Mouse (Mus musculus) embryo, embryonic 10 days (tissue): ENCODE measurements around the gene Grin3a.

Experiments used
- DNase-seq: peaks from one replicate; pipeline ENCODE4 v3.0.0-alpha.2; 2015; ENCODE audit warnings: low spot score

The Grin3a gene

DNA sequence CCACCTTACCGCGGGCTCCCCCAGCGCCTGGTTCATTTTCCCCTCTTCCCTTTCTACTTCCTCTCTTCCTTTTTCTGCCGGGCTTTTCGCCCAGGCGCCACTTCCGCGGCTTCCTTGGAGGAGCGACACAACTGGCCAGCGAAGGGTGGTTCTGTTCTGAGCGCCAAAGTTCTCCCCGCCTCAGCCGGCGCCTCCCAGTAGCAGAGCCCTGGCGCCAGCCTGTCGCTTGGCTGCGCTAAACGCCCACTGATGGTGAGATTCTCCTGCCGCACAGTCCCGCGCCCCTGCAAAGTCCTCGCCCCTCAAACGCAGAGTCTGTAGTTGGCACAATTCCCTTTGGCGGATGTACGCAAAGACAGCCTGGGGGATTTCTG is at the start of gene Grin3a:
TSS of gene Grin3a (minus strand) at position 133 of the 374 bp plus-strand sequence.
- peak; percentile 82 for DNase-seq

DNA sequence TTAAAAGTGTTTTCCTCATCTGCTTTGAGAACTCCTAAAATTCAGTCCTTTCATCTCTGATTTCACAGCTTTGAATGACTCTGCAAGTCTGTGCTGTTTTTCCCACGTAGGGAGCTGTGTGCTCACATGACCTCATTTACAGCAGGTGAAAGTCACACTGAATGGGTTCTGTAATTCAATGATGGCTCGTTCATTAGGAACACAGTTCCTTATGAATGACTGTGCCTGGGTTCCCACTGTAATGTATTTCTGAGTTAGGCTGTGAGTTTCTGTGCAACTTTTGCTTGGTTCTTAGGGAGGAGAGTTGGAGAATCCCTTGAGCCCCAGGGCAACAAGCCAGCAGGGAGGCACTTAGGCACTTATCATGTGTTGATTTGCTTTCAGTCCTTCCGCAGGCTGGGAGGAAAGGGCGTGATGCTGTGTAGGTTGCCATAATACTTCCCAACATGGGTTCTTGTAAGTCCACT is 46.3 kb upstream of the Grin3a start:
- DNase-seq, result peak; percentile 4

DNA sequence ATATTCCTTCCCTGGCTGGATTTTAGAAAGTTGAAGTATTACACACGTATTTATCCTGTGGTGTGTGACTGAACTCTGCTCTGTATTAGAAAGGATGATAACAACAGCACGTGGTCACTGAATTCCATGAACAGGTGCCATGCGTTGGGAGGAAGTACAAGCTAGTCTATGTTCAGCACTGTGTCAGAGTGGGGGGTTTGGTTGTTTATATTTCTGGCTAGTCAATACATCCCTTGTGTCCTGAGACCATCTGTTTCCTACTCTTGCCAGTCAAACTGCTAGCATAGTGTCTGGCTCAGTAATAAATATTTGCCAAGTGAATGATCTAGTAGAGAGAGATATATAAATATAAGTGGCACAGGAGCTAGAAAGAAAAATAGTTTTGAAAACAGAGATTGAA is 31.5 kb upstream of the Grin3a start:
- DNase-seq, result peak; percentile 6

DNA sequence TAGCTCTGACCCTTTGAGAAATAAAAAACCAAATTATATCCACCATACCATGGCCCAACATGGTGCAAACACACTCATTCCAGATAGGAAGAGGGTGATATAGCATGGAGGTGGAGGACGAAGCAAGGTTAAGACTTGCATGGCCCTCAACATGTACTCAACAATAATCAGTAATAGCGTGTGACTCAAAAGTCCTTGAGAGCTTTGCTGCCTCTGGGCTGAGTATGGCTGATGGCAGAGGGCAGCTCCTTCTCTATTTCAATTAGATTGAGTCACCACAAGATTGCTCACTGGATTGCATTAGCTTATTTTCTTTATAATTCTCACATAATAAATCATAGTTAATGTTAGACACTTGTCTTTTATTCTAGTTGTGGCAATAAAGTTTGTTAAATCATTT is 15.1 kb upstream of the Grin3a start:
- DNase-seq, result no peak

- DNase-seq, result peak; percentile 54
Observed at GRCm38 (mm10) chr4:49844828-49845611, 524 bp downstream of the Grin3a start.

GRCm38 (mm10) chr4:49844274-49844827 is 1.2 kb downstream of the Grin3a start:
- DNase-seq, result no peak

GRCm38 (mm10) chr4:49843787-49844186 is 1.8 kb downstream of the Grin3a start:
- peak; percentile 62 for DNase-seq

GRCm38 (mm10) chr4:49832035-49832434 is 13.5 kb downstream of the Grin3a start:
- DNase-seq, result no peak

- DNase-seq, result no peak
Observed at GRCm38 (mm10) chr4:49813852-49814251, 31.7 kb downstream of the Grin3a start.

- no peak for DNase-seq
Observed at GRCm38 (mm10) chr4:49806791-49807190, 38.8 kb downstream of the Grin3a start.

- DNase-seq, result no peak
Observed at GRCm38 (mm10) chr4:49799338-49799737, 46.2 kb downstream of the Grin3a start.

DNA sequence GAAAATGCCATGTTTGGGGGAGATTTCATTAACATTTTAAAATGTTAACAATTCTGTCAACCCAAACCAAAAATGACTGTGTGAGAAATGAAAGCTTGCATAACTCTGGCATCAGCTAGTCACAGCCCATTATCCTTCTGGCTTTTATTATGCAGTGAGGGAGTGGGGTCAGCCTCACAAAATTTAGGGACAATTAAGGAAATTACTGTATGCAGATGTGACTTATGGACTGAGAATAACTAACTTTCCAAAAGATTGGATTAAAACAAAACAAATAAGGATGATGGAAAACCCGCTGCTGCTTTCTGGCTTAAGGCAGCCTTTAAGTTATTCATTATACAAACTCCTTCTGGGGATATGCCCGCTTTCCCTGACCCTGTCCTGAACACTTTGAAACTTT is 56.6 kb downstream of the Grin3a start:
- no peak for DNase-seq

GRCm38 (mm10) chr4:49742847-49743246 is 102.7 kb downstream of the Grin3a start:
- no peak for DNase-seq

DNA sequence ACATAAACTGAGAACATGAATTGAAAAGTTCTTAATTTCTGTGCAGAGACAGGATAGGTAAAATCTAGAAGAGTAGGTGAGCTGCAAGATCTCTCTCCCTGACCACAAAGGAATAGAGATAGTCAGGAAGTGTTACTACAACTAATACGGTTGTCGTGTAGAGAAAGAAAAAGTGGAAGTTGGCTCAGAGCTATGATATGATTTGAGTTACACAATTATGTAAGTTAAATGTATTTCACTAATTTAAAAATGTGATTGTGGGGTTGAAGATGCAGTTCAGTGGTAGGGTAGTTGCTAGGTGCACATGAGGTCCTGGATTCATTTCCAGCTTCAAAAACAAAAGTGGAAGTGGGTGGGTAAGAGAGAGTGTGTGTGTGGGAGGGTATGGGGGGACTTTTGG is 103.6 kb downstream of the Grin3a start:
- DNase-seq, result no peak

GRCm38 (mm10) chr4:49740796-49741766 is 104.5 kb downstream of the Grin3a start:
- DNase-seq, result no peak

- DNase-seq, result no peak
Observed at GRCm38 (mm10) chr4:49739561-49739960, 106.0 kb downstream of the Grin3a start.

DNA sequence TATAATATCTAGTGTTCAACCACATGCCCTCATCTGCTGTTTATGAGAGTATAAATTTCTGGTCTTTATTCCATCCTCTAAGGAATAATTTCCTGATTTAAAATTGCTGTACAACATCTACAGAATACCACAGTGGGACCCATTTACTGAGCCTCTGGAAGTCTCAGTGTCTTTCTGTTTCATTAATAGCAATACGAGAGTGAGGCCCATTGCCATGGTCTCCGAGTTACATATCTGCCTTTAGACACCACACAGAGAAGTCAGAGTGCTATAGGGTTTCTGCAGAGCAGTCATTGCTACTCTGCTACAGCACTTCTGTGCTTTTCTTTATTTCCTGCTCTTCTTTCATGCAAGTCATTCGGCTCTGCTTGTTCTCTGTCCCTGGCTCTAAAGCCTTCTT is 116.2 kb downstream of the Grin3a start:
- no peak for DNase-seq

GRCm38 (mm10) chr4:49723908-49724307 is 121.6 kb downstream of the Grin3a start:
- DNase-seq, result no peak

DNA sequence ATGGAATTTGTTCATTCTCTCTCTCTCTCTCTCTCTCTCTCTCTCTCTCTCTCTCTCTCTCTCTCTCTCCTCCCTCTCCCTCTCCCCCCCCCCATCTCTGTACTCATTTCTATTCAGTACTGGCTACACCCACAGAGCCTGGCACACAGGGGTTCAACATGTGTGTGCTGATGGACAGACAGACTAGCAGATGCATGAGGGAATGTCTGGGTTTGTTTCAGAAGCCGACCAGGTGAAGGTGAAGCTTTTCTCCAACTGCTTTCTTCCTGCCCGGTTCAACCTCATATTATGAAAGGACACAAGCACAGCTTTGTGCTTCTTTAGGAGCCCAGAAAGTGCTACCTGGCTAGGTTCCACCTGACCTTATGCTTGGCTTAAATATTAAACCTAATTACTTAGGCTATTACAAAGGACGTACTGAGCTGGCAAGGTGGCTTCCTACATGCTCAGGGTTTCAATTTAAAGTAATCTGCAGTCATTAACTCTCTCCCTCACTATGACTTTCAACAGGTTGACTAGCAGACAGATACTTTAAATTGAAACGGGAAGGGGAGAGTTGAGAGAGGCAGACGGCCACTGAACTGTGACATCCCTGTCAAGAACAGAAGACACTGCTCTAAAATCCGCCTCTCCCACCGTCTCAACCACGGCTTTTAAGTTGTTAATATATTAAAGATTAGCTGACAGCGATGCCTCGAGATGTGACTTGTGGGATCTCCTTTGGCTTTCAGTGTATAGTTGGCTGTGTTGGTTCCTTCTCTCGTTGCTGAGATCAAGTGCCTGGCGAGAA is 153.9 kb downstream of the Grin3a start:
- DNase-seq, result no peak

GRCm38 (mm10) chr4:49688594-49689288 is 156.8 kb downstream of the Grin3a start:
- DNase-seq, result peak; percentile 81

GRCm38 (mm10) chr4:49681812-49682211 is 163.7 kb downstream of the Grin3a start, which contains the start of gene Ppp3r2:
Gene Ppp3r2, minus strand, starts transcription at chr4:49682024.
- no peak for DNase-seq
